Mouse (Mus musculus): Measurements from ENCODE around the gene Pnpla6. TPM values are rescaled to one million over a fixed set of nuclear protein-coding genes. Genes with fewer than 3 reads are reported as not detected.

Gene Pnpla6
- 10 to 100 TPM; 21.9 to 29.6 TPM for total RNA-seq (2023)

DNA sequence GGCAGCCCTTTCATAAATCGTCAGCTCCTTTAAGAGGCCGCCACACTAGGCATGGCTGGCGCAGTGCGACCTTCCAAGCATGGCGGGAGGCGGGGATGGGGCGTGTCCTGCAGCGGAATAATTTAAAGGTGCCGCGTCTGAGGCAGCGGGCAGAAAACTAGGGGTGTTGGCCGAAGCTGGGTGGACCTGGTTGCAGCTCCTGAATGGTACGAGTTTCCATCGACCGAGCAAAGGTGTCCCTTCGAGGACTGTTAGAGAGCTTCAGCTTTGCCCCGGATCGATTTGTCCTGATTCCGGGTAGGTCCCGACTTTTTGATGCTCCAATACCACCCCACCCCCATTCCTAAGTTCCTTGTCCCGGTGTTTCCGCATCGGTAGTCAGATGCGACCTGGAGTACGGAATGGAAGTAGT is at the start of gene Pnpla6:
Gene Pnpla6 (plus strand): TSS at position 125 of the 412 bp plus-strand sequence.

DNA sequence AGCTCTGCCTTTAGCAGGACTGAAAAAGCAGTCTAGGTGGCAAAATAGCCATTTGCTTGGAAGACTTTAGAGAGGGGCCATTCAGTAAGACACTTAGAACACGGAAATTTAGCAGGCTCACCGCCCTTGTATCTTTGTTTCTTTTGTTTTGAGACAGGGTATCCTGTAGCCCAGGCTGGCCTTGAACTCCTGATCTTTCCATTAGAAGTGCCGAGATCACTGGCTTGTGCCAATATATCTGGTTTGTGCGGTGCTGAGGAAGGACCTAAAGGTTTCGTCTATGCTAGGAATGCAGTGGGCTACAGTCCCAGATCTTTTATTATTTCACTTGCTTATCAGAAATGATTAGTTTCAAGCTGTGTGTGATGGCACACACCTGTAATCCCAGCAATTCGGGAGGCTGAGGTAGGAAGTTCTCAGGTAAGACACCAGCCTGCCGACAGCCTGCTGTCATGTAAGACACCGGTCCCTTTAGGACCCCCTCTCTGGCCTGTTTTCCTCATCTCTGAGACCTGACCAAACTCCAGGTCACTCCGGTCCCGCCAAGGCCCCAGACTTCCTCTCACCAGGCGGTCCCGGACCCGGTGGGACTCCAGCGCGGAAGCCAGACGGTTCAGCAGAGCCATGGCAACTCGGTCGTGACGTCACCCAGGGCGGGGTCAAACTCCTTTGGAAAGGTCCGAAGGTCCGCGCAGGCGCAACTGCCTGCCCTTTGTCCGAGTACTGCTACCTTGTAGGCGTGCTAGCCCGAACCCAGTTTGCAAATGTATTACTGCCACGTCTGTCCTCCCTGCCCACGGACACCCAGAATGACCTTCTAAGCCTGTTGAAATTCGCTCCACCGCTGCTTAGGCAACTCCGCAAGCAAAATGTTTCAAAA is 47.9 kb upstream of the Pnpla6 start, which contains the start of gene Pex11g:
Gene Pex11g (minus strand): TSS at position 675 of the 880 bp plus-strand sequence.

DNA sequence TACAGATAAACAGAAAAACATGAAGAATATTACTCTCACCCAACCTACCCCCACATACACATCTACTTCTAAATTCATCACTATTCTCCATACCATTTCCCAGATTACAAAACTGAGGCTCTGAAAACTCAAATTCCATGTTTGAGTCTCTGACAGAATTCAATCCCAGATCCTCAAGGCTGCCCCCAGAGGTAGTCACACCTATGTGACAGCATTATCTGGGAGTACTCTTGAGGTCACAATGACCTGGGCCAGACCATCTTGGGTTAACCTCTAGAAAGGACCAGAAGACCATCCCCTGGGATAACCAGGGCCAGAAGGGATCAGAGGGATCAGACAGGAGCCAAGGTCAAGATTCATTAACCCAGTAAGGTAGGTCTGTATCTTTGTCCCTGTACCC is 44.6 kb upstream of the Pnpla6 start, which contains the start of gene Tex45:
Gene Tex45 (plus strand): TSS at position 301 of the 400 bp plus-strand sequence.

DNA sequence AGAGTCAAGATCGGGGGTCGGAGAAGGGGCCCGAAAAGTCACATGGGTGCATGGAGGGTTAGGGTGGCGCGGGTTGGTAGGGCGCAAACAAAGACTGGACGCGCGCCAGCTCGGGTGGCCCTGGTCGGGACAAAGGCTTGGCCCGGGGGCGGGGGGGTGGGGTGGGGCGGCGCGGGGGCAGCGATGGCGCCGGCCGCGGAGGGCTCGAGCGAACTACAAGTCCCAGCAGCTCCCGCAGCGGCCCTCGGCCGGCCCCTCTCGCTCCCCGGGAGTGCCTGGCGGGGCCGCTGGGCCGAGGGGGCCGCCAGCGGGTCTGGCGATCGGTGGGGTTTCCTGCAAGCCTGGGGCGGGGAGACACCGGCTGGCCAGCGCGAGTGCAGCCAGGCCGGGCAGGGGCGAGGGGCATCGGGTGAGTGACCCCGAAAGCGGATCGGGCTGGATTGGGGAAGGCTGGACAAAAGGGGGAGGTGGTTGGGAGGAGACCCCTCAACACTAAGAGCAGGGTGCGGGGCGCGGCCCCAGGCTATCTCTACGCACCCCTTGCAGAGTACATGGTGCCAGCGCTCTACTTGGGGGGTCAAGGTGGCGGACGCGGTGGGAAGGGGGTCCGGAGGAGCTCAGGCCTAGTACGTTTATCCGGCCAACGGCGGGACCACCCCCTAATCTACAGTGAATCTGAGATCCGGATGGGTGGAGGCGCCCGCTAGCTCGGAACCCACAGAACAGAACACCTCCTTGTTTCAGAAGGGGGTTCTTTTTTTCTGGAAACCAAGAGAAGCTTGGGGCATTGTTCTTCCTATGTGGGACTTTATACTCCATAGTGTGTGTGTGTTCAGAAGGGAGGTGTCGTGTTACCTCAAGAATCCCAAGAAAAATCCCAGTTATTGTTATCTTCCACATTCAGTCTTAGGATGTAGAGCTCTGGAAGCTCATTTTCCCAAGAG is 22.0 kb upstream of the Pnpla6 start, which contains the start of gene Zfp358:
Gene Zfp358 (plus strand): TSS at position 238 of the 944 bp plus-strand sequence.

DNA sequence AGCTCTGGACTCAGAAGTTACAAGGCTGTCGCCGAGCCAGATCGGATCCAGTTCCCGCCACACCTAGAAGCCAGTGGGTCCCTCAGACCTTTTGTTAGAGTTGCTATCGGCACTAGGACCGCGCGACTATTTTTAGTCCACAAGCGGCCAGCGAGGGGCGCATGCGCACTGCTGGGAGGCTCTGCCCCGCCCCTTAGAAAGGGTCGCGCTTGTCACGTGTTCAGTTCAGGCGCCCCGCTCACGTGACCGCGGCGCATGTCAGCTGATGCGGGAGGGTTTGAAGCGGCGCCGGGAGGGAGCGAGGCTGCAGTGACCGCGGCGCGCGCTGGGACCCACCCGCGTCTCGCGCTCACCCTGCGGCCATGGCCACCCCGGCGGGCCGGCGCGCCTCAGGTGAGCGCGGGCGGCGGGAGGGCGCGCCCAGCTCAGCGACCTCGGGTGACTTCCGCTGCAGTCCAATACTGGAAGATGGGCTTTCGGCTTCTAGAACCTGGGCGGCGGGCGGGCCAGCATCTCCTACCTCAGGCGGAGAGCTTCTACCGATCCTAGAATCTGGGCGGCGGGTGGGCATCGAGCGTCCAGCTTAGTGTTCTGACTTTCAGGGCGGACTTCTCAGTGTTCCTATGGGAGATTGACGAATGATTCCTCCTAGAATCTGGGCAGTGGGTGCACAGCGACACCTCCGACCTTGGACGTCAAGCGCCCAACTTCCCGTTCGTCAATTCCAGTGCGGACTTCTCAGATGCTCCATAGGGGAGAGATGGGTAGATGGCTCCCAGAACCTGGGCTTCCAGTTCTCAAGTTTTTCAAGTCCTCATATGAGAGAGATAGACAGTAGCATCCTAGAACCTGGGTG is 14.7 kb upstream of the Pnpla6 start, which contains the start of gene Mcoln1:
Gene Mcoln1 (plus strand): TSS at position 223 of the 856 bp plus-strand sequence.

DNA sequence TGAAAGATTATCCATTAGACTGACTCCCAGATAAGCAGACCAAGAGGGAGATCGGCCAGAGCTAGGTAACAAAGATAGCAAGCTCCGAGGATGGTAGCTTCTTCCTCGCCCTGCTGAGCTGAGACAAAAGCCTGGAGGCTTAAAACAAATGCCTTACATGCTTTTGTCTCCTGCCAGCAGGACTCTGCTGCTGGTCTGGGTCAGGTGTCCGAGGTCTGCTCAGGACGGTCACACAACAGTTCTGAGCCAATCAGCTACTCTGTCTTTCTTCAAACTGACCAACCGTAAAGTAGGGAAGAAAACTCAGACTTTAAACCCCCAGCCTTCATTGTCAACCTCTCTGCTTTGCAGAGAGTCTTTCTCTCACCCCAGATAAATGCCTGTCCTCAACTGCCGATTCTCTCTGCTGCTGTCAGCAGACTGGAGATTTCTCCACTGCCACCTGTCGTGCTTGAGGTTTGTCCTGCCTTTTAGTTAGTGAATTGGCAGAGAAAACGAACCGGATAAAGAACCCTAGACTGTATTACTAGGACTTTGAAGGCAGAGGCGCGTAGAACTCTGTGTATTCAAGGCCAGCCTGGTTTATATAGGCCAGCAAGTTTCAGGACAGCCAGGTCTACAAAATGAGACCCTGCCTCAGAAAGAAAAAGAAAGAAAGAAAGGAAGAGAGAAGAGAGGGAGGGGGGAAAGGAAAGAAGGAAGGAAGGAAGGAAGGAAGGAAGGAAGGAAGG is 52.6 kb downstream of the Pnpla6 start, which contains the start of gene C330021F23Rik:
Gene C330021F23Rik (plus strand): TSS at position 350 of the 731 bp plus-strand sequence.

DNA sequence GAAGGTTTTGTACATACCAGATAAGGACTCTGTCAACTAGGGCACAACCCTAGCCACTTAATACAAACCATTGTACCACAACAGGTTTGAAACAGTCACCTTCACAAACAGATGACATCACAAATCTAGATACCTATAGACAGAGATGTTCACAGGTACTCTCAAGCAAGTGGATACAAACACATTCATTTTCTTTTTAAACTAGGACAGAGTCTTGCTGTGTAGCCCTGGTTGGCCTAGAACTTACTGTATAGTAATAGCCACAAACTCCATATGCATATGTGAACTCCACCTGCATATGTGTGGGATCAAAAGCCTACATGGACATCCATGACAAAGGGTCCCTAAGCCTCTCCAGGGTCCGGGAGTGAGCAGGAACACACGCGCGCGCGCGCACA is 71.8 kb downstream of the Pnpla6 start, which contains the start of gene Camsap3:
Gene Camsap3 (plus strand): TSS at position 301 of the 398 bp plus-strand sequence.

Other genes starting within 250 kb of the Pnpla6 start
- gene Insr, start 235.8 kb upstream of the Pnpla6 start, total RNA-seq (2023): 10 to 100 TPM; 85.9 TPM
- 10 to 100 TPM; 92.0 to 94.7 TPM for gene A430078G23Rik, start 162.0 kb upstream of the Pnpla6 start, total RNA-seq (2023)
- gene Arhgef18, start 122.4 kb upstream of the Pnpla6 start, total RNA-seq (2023): 100 to 1,000 TPM; 102 to 114 TPM
- under 1 TPM; 0.27 to 0.66 TPM for gene Pex11g, start 47.7 kb upstream of the Pnpla6 start, total RNA-seq (2023)
- 1 to 10 TPM in 1 of 2 experiments, under 1 TPM in 1; 0.71 to 1.2 TPM for gene Tex45, start 44.5 kb upstream of the Pnpla6 start, total RNA-seq (2023)
- 1 to 10 TPM; 3.3 to 4.2 TPM for gene Zfp358, start 22.2 kb upstream of the Pnpla6 start, total RNA-seq (2023)
- gene Mcoln1, start 14.9 kb upstream of the Pnpla6 start, total RNA-seq (2023): 10 to 100 TPM; 27.4 to 35.4 TPM
- gene C330021F23Rik, start 52.6 kb downstream of the Pnpla6 start, total RNA-seq (2023): not detected
- gene Camsap3, start 71.9 kb downstream of the Pnpla6 start, total RNA-seq (2023): not detected
- 10 to 100 TPM; 41.2 to 47.3 TPM for gene Xab2, start 105.9 kb downstream of the Pnpla6 start, total RNA-seq (2023)
- 100 to 1,000 TPM; 117 to 126 TPM for gene Pet100, start 106.2 kb downstream of the Pnpla6 start, total RNA-seq (2023)
- gene Pcp2, start 110.2 kb downstream of the Pnpla6 start, total RNA-seq (2023): not detected
- 100 to 1,000 TPM; 351 TPM for gene Stxbp2, start 115.6 kb downstream of the Pnpla6 start, total RNA-seq (2023)
- gene Retn, start 140.4 kb downstream of the Pnpla6 start, total RNA-seq (2023): 1 to 10 TPM in 1 of 2 experiments, under 1 TPM in 1; 0.71 to 1.1 TPM
- gene Mcemp1, start 150.4 kb downstream of the Pnpla6 start, total RNA-seq (2023): 100 to 1,000 TPM; 302 to 336 TPM
- gene Fcor, start 157.0 kb downstream of the Pnpla6 start, total RNA-seq (2023): 1 to 10 TPM; 4.4 to 4.5 TPM
- gene Trappc5, start 160.9 kb downstream of the Pnpla6 start, total RNA-seq (2023): 10 to 100 TPM; 11.7 to 15.6 TPM
- gene Fcer2a, start 178.8 kb downstream of the Pnpla6 start, total RNA-seq (2023): under 1 TPM; 0.31 to 0.53 TPM
- not detected for gene Clec4g, start 205.3 kb downstream of the Pnpla6 start, total RNA-seq (2023)
- gene Cd209a, start 233.6 kb downstream of the Pnpla6 start, total RNA-seq (2023): 1 to 10 TPM; 5.8 to 9.3 TPM